Mouse (Mus musculus) kidney, adult 2 months (tissue): ENCODE measurements around the gene 0610012G03Rik. TPM values are rescaled to one million over a fixed set of nuclear protein-coding genes. Genes with fewer than 3 reads are reported as not detected.

ENCODE experiments used
- DNase-seq: peaks from one replicate; pipeline ENCODE4 v3.0.0; 2021
- H3K27ac ChIP-seq: fragments of 200-500 bp; 2 replicates; pipeline ENCODE4 v1.5.1; 2012; ENCODE audit warnings: low read depth, low read length, control low read depth, inconsistent platforms; ENCODE audit not compliant: insufficient read depth
- H3K27me3 ChIP-seq: fragments of 200-500 bp; replicated peaks from 2 replicates; pipeline ENCODE4 v1.6.1; 2012; ENCODE audit warnings: mild to moderate bottlenecking, moderate library complexity, low read length, inconsistent platforms; ENCODE audit not compliant: control insufficient read depth, insufficient read depth
- H3K36me3 ChIP-seq: fragments of 200-500 bp; 2 replicates; pipeline ENCODE4 v1.6.1; 2012; ENCODE audit warnings: mild to moderate bottlenecking, moderate library complexity, low read length, inconsistent platforms; ENCODE audit not compliant: control insufficient read depth, insufficient read depth
- H3K4me1 ChIP-seq: fragments of 200-500 bp; 2 replicates; pipeline ENCODE4 v1.6.1; 2011; ENCODE audit warnings: low read length; ENCODE audit not compliant: control insufficient read depth, insufficient read depth
- H3K4me3 ChIP-seq: fragments of 200-500 bp; 2 replicates; pipeline ENCODE4 v1.5.1; 2011; ENCODE audit warnings: mild to moderate bottlenecking, low read depth, low read length, control low read depth; ENCODE audit not compliant: insufficient read depth
- CTCF ChIP-seq: fragments of 200-500 bp; conservative IDR thresholded peaks from 2 replicates; pipeline ENCODE4 v1.5.1; 2011; ENCODE audit warnings: low read depth, mild to moderate bottlenecking, control low read depth, low read length, moderate library complexity, mixed read lengths; ENCODE audit not compliant: insufficient read depth, insufficient read length
- POLR2A ChIP-seq: fragments of 200-500 bp; IDR thresholded peaks from one replicate; pipeline ENCODE4 v1.6.1; 2011; ENCODE audit warnings: low read depth, low read length, control low read depth
- WGBS: fragments of 180-500 bp; shearing (Covaris S2); methylation state at CpG from one replicate; pipeline ENCODE4 v1.1.7; 2018; 5-methylcytosine and 5-hydroxymethylcytosine counted together
- polyA plus RNA-seq: library from polyadenylated mRNA; depleted of rRNA; stranded (reverse); fragments of >200 nt; gene quantifications from 2 replicates; pipeline ENCODE4 v1.2.3, GENCODE M21; 2012

0610012G03Rik gene
- polyA plus RNA-seq, 1 experiment: 96.7 TPM

DNA sequence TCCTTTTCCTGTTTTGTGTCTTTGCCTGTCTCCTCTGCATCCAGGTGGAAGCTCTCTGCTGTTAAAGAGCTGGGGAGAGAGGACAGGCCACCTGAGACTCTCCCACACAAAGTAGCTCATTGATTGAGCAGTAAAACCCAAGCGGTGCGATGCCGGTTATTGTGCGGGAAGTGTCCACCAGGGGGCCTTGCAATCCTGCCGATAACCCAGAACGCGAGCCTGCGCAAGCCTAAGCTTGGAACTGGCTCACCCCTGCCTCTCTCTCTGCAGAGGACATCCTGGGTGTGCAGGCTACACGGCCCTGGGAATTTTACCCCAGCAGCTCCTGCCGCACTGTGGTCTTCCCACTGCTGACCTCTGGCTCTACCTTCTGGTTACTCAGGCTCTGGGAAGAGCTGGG, 4.3 kb downstream of the 0610012G03Rik start:
- peak; percentile 79 for DNase-seq
- 2% methylated on average over 10 of the region's 10 CpGs for WGBS
- Histone ChIP-seq H3K27ac (no peak overlapping the region), H3K4me1 (peaks cover 2% of the 10 kb centered on the region; the same call in 1 of the 2 replicates), H3K27me3 (no peaks in the 10 kb centered on the region), H3K36me3 (no peaks in the 10 kb centered on the region), H3K4me3 (no peak overlapping the region)
- TF ChIP-seq POLR2A (no peak), CTCF (peak; percentile 86)

DNA sequence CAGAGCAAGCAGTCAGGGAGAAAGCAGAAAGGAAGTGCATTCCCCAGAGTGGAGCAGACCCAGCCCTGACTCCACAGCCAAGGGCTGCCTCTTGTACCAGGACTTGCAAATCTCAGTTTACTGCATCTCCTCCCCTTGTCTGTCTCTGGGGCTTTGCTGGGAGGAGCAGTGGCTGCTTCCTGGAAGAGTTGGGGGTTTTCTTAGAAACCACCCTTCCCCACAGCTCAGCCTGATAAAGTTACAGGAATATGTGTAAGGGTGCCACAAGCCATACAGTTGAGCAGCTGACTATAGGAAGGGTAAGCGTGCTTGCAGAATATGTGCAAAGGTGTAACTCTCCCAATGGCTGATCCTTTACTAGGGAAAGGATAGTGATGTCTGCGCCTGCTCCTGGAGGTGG, 7.7 kb downstream of the 0610012G03Rik start:
- Histone ChIP-seq H3K4me1 (no peaks in the 10 kb centered on the region), H3K27ac (no peak overlapping the region), H3K36me3 (no peaks in the 10 kb centered on the region), H3K4me3 (no peak overlapping the region), H3K27me3 (no peaks in the 10 kb centered on the region)
- 76% methylated on average over 2 of the region's 2 CpGs for WGBS
- no peak for DNase-seq
- no peak for TF ChIP-seq CTCF
- TF ChIP-seq POLR2A: no peak

- DNase-seq: no peak
- H3K4me1 ChIP-seq: no peaks in the 10 kb centered on the region
- H3K27ac ChIP-seq: no peak overlapping the region
- H3K4me3 ChIP-seq: no peak overlapping the region
- peaks cover 3% of the 10 kb centered on the region; the same call in 1 of the 2 replicates for H3K27me3 ChIP-seq
- no peaks in the 10 kb centered on the region for H3K36me3 ChIP-seq
- no peak for TF ChIP-seq POLR2A
- TF ChIP-seq CTCF: no peak
- WGBS: 67% methylated on average over 6 of the region's 6 CpGs
Measured at GRCm38 (mm10) chr16:31938856-31939255, 9.4 kb downstream of the 0610012G03Rik start.

DNA sequence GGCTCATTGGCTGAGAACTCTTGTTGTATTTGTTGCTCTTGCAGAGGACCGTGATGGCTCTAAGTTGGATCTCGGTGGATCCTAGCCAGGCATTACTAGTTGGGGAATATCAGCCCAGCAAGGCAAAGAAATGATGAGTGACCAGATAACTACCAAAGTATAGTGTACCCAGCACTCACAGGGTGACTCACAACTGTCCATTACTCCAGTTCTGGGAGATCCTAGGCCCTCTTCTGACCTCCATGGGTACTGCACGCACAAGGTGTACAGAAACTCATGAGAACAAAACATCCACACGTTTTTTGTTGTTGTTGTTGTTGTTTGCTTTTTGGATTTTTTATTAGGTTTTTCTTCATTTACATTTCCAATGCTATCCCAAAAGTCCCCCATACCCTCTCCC, 11.7 kb downstream of the 0610012G03Rik start:
- Histone ChIP-seq H3K27me3 (peaks cover 3% of the 10 kb centered on the region; the same call in 1 of the 2 replicates), H3K4me1 (no peaks in the 10 kb centered on the region), H3K27ac (no peak overlapping the region), H3K4me3 (no peak overlapping the region), H3K36me3 (no peaks in the 10 kb centered on the region)
- WGBS: 87% methylated on average over 4 of the region's 4 CpGs
- no peak for DNase-seq
- TF ChIP-seq CTCF (no peak), POLR2A (no peak)

DNA sequence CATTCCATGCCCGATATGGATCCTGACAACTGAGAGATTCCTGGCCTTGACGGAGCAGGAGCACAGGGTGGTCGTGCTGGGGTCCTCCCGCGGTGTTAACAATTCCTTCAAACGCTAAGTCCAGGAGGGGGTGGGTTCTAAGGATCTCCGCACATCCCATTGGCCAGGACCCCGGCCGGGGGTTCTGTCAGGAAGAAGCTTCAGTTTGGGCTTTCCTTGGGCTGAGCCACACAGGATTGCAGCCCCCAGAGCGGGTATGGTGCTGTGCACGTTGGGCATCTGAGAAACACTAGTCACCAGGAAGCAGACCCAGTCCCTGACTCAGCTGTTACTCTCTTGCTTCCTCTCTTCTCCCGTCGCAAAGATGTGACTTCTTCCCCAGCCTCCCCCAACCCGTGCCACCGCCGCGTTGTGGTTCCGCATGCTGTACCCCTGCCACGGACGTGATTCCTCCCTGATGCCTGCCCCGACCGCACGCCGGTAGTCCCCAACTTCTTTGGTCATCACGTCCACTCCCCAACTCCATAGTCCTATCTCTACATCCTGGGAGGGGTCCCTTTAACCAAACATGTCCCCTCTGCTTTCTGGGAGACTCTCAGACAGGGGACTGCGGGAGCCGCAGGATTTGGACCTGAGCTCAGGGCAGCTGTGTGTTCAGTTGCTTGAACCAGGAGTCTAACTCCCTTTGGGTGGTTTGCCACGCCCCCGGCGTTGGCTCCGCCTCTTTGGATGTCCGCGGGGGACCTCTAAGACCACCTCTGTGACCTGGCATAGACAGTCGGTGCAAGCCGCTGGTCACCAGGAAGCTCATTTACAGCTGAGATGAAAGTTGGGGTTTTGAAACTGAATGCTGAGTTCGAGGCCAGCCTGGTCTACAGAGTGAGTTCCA, 13.0 kb downstream of the 0610012G03Rik start:
- WGBS: 19% methylated on average over 36 of the region's 36 CpGs
- Histone ChIP-seq H3K27ac (no peak overlapping the region), H3K27me3 (peaks cover 3% of the 10 kb centered on the region; the same call in 1 of the 2 replicates), H3K36me3 (no peaks in the 10 kb centered on the region), H3K4me3 (0 out of 2 replicates have a peak overlapping the region, but pooled peaks have one; percentile 9), H3K4me1 (no peaks in the 10 kb centered on the region)
- DNase-seq: no peak
- TF ChIP-seq POLR2A: no peak

- Histone ChIP-seq H3K27me3 (peaks cover 3% of the 10 kb centered on the region; the same call in 1 of the 2 replicates), H3K4me1 (no peaks in the 10 kb centered on the region)
- 56% methylated on average over 13 of the region's 13 CpGs for WGBS
Measured at GRCm38 (mm10) chr16:31934550-31935010, 13.7 kb downstream of the 0610012G03Rik start.

More at GRCm38 (mm10) chr16:31934550-31935010, 13.7 kb downstream of the 0610012G03Rik start:
- Histone ChIP-seq H3K4me3 (no peak overlapping the region), H3K27ac (no peak overlapping the region), H3K36me3 (no peaks in the 10 kb centered on the region)
- DNase-seq: no peak
- TF ChIP-seq CTCF (no peak), POLR2A (no peak)
